Mouse (Mus musculus) lung, adult 2 months (tissue): ENCODE measurements at regions not wholly inside any gene's neighbourhood (a gene's known extent, or its start where the extent isn't known, plus 50 kb on each side); places are given as distances from the start of the nearest gene placed in this dataset.

ENCODE experiments used
- DNase-seq: peaks from one replicate; pipeline ENCODE4 v3.0.0; 2022
- H3K4me1 ChIP-seq: fragments of 200-500 bp; 2 replicates; pipeline ENCODE4 v1.6.1; 2011; ENCODE audit warnings: low read length; ENCODE audit not compliant: control insufficient read depth, insufficient read depth
- H3K4me3 ChIP-seq: fragments of 200-500 bp; replicated peaks from 2 replicates; pipeline ENCODE3; 2011; ENCODE audit warnings: low read depth, mild to moderate bottlenecking, control low read depth, low read length; ENCODE audit errors: extremely low read depth
- CTCF ChIP-seq: fragments of 200-500 bp; IDR thresholded peaks from 2 replicates; pipeline ENCODE4 v1.5.1; 2011; ENCODE audit warnings: mild to moderate bottlenecking, low read length, control low read depth; ENCODE audit not compliant: insufficient read depth
- POLR2A ChIP-seq: fragments of 200-500 bp; IDR thresholded peaks from 2 replicates; pipeline ENCODE4 v1.6.1; 2011; ENCODE audit warnings: low read depth, mild to moderate bottlenecking, control low read depth, low read length, borderline replicate concordance; ENCODE audit errors: extremely low read depth
- WGBS: fragments of 180-500 bp; shearing (Covaris S2); methylation state at CpG from one replicate; pipeline ENCODE4 v1.1.7; 2018; 5-methylcytosine and 5-hydroxymethylcytosine counted together

GRCm38 (mm10) chr13:100988116-100988515 is 154.9 kb upstream of the Slc30a5 start:
- 97% methylated on average over 5 of the region's 5 CpGs for WGBS
- no peak for DNase-seq
- H3K4me3 ChIP-seq: no peak overlapping the region
- no peak for TF ChIP-seq POLR2A
- TF ChIP-seq CTCF: no peak
- H3K4me1 ChIP-seq: no peaks in the 10 kb centered on the region

GRCm38 (mm10) chr13:100975741-100976140 is 142.5 kb upstream of the Slc30a5 start:
- TF ChIP-seq POLR2A (no peak), CTCF (no peak)
- H3K4me1 ChIP-seq: no peaks in the 10 kb centered on the region
- H3K4me3 ChIP-seq: no peak overlapping the region
- WGBS: 60% methylated on average over 3 of the region's 3 CpGs
- no peak for DNase-seq

GRCm38 (mm10) chr13:100971080-100972017 is 138.1 kb upstream of the Slc30a5 start:
- TF ChIP-seq POLR2A (no peak), CTCF (no peak)
- no peak for DNase-seq
- H3K4me3 ChIP-seq: no peak overlapping the region
- no peaks in the 10 kb centered on the region for H3K4me1 ChIP-seq
- WGBS: 59% methylated on average over 2 of the region's 2 CpGs

GRCm38 (mm10) chr13:100962811-100963540 is 129.7 kb upstream of the Slc30a5 start:
- 79% methylated on average over 4 of the region's 4 CpGs for WGBS
- Histone ChIP-seq H3K4me3 (no peak overlapping the region), H3K4me1 (no peaks in the 10 kb centered on the region)
- no peak for TF ChIP-seq CTCF
- no peak for TF ChIP-seq POLR2A
- no peak for DNase-seq

- WGBS: 66% methylated on average over 8 of the region's 8 CpGs
- DNase-seq: no peak
- Histone ChIP-seq H3K4me3 (no peak overlapping the region), H3K4me1 (no peaks in the 10 kb centered on the region)
- TF ChIP-seq POLR2A (no peak), CTCF (no peak)
Measured at GRCm38 (mm10) chr13:100954598-100955251, 121.5 kb upstream of the Slc30a5 start.

GRCm38 (mm10) chr13:100954106-100954505 is 120.9 kb upstream of the Slc30a5 start:
- 58% methylated on average over 1 of the region's 1 CpGs for WGBS
- H3K4me1 ChIP-seq: no peaks in the 10 kb centered on the region
- no peak overlapping the region for H3K4me3 ChIP-seq
- TF ChIP-seq CTCF (no peak), POLR2A (no peak)
- DNase-seq: no peak

- 79% methylated on average over 1 of the region's 1 CpGs for WGBS
- no peak for TF ChIP-seq POLR2A
- TF ChIP-seq CTCF: no peak
- DNase-seq: no peak
- Histone ChIP-seq H3K4me3 (no peak overlapping the region), H3K4me1 (no peaks in the 10 kb centered on the region)
Measured at GRCm38 (mm10) chr13:100951185-100951508, 117.9 kb upstream of the Slc30a5 start.

- DNase-seq: no peak
- WGBS: 49% methylated on average over 7 of the region's 7 CpGs
Measured at GRCm38 (mm10) chr13:100950348-100951184, 117.3 kb upstream of the Slc30a5 start.

GRCm38 (mm10) chr13:100943206-100943848 is 110.1 kb upstream of the Slc30a5 start:
- 63% methylated on average over 5 of the region's 5 CpGs for WGBS
- no peak for DNase-seq

More at GRCm38 (mm10) chr13:100950348-100951184, 117.3 kb upstream of the Slc30a5 start:
- Histone ChIP-seq H3K4me1 (no peaks in the 10 kb centered on the region), H3K4me3 (no peak overlapping the region)
- no peak for TF ChIP-seq POLR2A
- TF ChIP-seq CTCF: no peak

More at GRCm38 (mm10) chr13:100943206-100943848, 110.1 kb upstream of the Slc30a5 start:
- TF ChIP-seq CTCF (no peak), POLR2A (no peak)
- H3K4me1 ChIP-seq: no peaks in the 10 kb centered on the region
- no peak overlapping the region for H3K4me3 ChIP-seq
